Mouse (Mus musculus) kidney, adult 2 months (tissue): ENCODE data around the gene Dnah2. TPM values are rescaled to one million over a fixed set of nuclear protein-coding genes. Genes with fewer than 3 reads are reported as not detected.

ENCODE experiments used
- DNase-seq: peaks from one replicate; pipeline ENCODE4 v3.0.0; 2021
- H3K27ac ChIP-seq: fragments of 200-500 bp; 2 replicates; pipeline ENCODE4 v1.5.1; 2012; ENCODE audit warnings: low read depth, low read length, control low read depth, inconsistent platforms; ENCODE audit not compliant: insufficient read depth
- H3K27me3 ChIP-seq: fragments of 200-500 bp; replicated peaks from 2 replicates; pipeline ENCODE4 v1.6.1; 2012; ENCODE audit warnings: mild to moderate bottlenecking, moderate library complexity, low read length, inconsistent platforms; ENCODE audit not compliant: control insufficient read depth, insufficient read depth
- H3K36me3 ChIP-seq: fragments of 200-500 bp; 2 replicates; pipeline ENCODE4 v1.6.1; 2012; ENCODE audit warnings: mild to moderate bottlenecking, moderate library complexity, low read length, inconsistent platforms; ENCODE audit not compliant: control insufficient read depth, insufficient read depth
- H3K4me1 ChIP-seq: fragments of 200-500 bp; 2 replicates; pipeline ENCODE4 v1.6.1; 2011; ENCODE audit warnings: low read length; ENCODE audit not compliant: control insufficient read depth, insufficient read depth
- H3K4me3 ChIP-seq: fragments of 200-500 bp; 2 replicates; pipeline ENCODE4 v1.5.1; 2011; ENCODE audit warnings: mild to moderate bottlenecking, low read depth, low read length, control low read depth; ENCODE audit not compliant: insufficient read depth
- CTCF ChIP-seq: fragments of 200-500 bp; conservative IDR thresholded peaks from 2 replicates; pipeline ENCODE4 v1.5.1; 2011; ENCODE audit warnings: low read depth, mild to moderate bottlenecking, control low read depth, low read length, moderate library complexity, mixed read lengths; ENCODE audit not compliant: insufficient read depth, insufficient read length
- POLR2A ChIP-seq: fragments of 200-500 bp; IDR thresholded peaks from one replicate; pipeline ENCODE4 v1.6.1; 2011; ENCODE audit warnings: low read depth, low read length, control low read depth
- WGBS: fragments of 180-500 bp; shearing (Covaris S2); methylation state at CpG from one replicate; pipeline ENCODE4 v1.1.7; 2018; 5-methylcytosine and 5-hydroxymethylcytosine counted together
- polyA plus RNA-seq: library from polyadenylated mRNA; depleted of rRNA; stranded (reverse); fragments of >200 nt; gene quantifications from 2 replicates; pipeline ENCODE4 v1.2.3, GENCODE M21; 2012

The Dnah2 gene
- polyA plus RNA-seq, 1 experiment = 0.50 TPM

DNA sequence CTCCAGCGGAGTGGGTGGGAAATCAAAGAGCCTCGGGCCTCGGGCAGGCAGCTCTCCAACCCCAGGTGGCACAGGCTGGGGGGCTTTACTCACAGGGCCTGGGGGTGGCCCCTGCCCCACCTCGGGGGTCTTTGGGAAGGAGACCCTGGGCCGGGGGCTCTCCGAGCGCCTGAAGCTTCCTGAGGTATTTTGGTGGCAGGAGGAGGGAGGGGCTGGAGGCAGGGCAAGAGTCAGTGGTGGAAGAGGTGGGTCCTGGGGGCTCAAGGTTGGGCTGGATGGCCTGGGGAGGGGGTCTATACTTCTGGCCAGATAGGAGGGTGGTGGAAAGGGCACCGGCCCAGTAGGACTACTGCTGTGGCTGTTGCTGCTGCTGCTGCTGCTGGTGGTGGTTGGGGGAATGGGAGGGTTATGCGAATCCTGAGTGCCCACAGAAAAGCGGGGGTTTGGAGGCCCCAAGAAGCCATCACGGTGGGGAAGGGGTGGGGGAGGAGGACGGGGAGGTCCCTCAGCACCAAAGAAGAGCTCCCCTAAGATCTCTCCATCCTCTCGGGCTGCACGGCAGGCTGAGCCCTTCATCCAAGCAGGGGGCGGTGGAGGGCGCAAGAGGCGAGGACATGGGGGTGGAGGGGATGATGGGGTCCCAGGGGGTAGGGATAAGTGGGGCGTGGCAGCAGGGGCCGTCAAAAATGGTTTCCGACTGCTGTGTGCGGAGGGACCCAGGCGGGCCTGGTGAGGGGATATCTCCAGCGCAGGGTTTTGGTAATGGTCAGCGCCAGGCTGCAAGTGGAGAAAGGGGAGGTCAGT is 143.3 kb downstream of the Dnah2 start:
- no peak overlapping the region for H3K4me3 ChIP-seq
- H3K27me3 ChIP-seq = no peaks in the 10 kb centered on the region
- no peak for DNase-seq
- no peak overlapping the region for H3K27ac ChIP-seq
- WGBS = 91% methylated on average over 24 of the region's 24 CpGs
- TF ChIP-seq CTCF (no peak), POLR2A (no peak)
- peaks cover 5% of the 10 kb centered on the region; the same call in 1 of the 2 replicates for H3K36me3 ChIP-seq
- peaks cover 11% of the 10 kb centered on the region; the same call in 1 of the 2 replicates for H3K4me1 ChIP-seq

DNA sequence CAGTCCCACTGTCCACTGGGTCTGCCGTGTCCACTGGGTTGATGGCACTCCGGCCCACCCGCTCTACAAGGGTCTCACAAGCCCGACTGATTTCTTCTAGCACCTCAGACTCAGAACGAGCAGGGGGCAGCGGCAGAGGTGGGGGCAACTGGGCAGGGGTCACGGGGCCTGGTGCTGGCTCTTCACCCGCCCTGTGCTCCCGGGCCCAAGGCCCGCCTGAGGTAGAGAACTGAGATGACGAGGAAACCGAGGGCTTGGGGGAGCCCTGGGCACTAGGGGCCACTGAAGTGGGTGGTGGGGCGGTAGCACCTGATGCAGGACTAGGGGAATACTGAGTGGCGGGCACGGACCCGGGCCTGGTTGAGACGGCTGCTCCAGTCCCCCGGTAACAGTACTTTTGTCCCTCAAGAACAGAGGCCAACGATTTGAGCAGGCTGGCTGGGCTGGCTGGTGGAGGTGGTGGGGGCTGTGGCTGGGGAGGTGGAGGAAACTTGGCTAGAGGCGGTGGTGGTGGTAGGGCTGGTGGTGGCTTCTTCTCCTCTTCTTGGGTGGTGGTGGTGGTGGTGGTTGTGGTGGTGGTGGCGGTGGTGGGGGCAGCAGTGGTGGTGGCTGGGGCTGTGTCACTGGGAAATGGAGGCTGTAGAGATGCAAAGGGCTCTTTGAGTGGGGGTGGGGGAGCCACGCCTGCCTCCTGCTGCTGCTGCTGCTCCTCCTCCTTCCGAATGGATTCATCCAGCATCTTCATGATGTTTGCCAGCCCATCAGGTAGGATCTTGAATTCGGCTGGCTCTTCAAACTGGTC is 144.1 kb downstream of the Dnah2 start:
- TF ChIP-seq CTCF (no peak), POLR2A (no peak)
- peaks cover 11% of the 10 kb centered on the region; the same call in 1 of the 2 replicates for H3K4me1 ChIP-seq
- 91% methylated on average over 24 of the region's 24 CpGs for WGBS
- no peaks in the 10 kb centered on the region for H3K27me3 ChIP-seq
- no peak overlapping the region for H3K27ac ChIP-seq
- no peak for DNase-seq
- peaks cover 5% of the 10 kb centered on the region; the same call in 1 of the 2 replicates for H3K36me3 ChIP-seq
- no peak overlapping the region for H3K4me3 ChIP-seq

DNA sequence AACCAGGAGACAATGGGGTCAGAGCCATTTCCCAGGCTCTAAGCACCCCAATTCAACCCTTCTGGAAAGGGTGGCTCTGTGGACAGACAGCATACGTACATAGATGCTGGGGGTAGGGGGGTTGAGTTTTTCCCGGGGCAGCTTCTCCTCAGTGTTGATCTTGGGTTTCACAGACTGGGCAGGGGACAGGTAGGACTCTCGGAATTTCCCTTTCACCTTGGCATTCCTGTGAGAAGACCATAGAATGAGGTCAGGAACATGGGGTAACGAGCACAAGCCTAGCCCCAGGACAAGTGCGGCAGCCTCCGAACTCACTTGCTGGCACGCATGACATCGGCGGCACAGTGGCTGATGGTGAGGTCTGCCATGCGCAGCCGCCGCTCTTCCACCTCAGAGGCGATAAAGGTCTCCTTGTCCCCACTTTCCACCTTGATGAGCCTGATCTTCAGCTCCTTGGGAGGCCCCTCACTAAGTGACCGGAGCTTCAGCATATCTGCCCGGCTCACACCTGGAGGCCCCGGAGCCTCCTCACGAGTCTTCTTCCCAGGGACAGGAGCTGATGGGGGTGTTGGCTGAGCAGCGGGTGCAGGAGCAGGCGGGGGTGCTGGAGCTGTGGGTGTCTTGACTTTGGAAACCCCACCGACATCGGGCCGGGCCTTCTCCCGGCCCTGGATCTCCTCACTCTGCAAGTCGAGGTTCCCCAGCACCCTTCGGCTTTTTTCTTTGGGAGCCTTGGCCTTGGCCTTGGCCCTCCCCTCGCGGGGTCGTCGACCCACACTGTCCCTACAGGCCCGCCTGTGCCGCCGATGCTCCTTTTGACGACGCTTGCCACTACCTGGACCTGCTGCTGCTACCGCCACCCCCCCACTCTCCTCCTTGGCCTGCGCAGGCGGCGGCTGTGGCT is 145.0 kb downstream of the Dnah2 start:
- DNase-seq = no peak
- 84% methylated on average over 36 of the region's 38 CpGs for WGBS
- H3K36me3 ChIP-seq = peaks cover 5% of the 10 kb centered on the region; the same call in 1 of the 2 replicates
- H3K4me3 ChIP-seq = no peak overlapping the region
- TF ChIP-seq CTCF (no peak), POLR2A (no peak)
- H3K4me1 ChIP-seq = peaks cover 11% of the 10 kb centered on the region; the same call in 1 of the 2 replicates
- no peak overlapping the region for H3K27ac ChIP-seq
- H3K27me3 ChIP-seq = no peaks in the 10 kb centered on the region

DNA sequence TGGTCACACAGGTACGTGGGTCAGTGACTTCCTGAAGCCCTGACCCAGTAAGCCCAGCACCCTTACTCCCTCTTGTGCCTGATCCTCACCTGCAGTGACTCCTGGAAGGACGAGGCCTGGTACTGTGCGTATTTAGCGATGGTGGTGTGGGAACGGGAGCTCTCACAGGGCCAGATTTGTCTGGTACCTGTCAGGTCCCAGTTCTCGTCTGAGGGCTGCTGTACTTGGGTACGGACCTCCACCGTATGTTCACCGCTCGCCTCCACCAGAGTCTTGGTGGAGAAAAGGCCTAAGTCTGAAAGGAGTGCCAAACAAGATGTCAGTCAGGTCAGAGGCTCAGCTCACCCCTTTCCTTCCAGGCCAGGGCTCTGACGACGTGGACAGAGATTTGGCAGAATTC is 146.9 kb downstream of the Dnah2 start:
- DNase-seq = no peak
- Histone ChIP-seq H3K27me3 (no peaks in the 10 kb centered on the region), H3K4me1 (no peaks in the 10 kb centered on the region; the same call in 1 of the 2 replicates), H3K36me3 (peaks cover 5% of the 10 kb centered on the region; the same call in 1 of the 2 replicates), H3K27ac (no peak overlapping the region), H3K4me3 (no peak overlapping the region)
- 80% methylated on average over 12 of the region's 12 CpGs for WGBS
- TF ChIP-seq POLR2A (no peak), CTCF (no peak)

GRCm38 (mm10) chr11:69401210-69401637 is 147.7 kb downstream of the Dnah2 start:
- Histone ChIP-seq H3K27me3 (no peaks in the 10 kb centered on the region), H3K27ac (no peak overlapping the region), H3K4me1 (no peaks in the 10 kb centered on the region; the same call in 1 of the 2 replicates), H3K36me3 (peaks cover 5% of the 10 kb centered on the region; the same call in 1 of the 2 replicates), H3K4me3 (no peak overlapping the region)
- peak; percentile 96 for DNase-seq
- WGBS = 11% methylated on average over 22 of the region's 22 CpGs
- peak; percentile 35 for TF ChIP-seq POLR2A
- peak; percentile 97 for TF ChIP-seq CTCF

- no peak overlapping the region for H3K27ac ChIP-seq
- no peak overlapping the region for H3K4me3 ChIP-seq
- 88% methylated on average over 25 of the region's 25 CpGs for WGBS
- no peaks in the 10 kb centered on the region for H3K27me3 ChIP-seq
- DNase-seq = no peak
- peaks cover 5% of the 10 kb centered on the region; the same call in 1 of the 2 replicates for H3K36me3 ChIP-seq
- no peak for TF ChIP-seq POLR2A
- no peak for TF ChIP-seq CTCF
- H3K4me1 ChIP-seq = no peaks in the 10 kb centered on the region; the same call in 1 of the 2 replicates
Measured at GRCm38 (mm10) chr11:69400083-69400850, 148.6 kb downstream of the Dnah2 start.
